Mouse (Mus musculus): ENCODE results near the gene Pkn1. TPM values are rescaled to one million over a fixed set of nuclear protein-coding genes. Genes with fewer than 3 reads are reported as not detected.

Gene Pkn1
- 31.6 TPM for polyA plus RNA-seq (2015; fragmentation: Illumina TruSeq; extraction: RNeasy Lipid Tissue Mini Kit (QIAGEN cat#74804); ENCODE audit: low read depth, low replicate concordance)

DNA sequence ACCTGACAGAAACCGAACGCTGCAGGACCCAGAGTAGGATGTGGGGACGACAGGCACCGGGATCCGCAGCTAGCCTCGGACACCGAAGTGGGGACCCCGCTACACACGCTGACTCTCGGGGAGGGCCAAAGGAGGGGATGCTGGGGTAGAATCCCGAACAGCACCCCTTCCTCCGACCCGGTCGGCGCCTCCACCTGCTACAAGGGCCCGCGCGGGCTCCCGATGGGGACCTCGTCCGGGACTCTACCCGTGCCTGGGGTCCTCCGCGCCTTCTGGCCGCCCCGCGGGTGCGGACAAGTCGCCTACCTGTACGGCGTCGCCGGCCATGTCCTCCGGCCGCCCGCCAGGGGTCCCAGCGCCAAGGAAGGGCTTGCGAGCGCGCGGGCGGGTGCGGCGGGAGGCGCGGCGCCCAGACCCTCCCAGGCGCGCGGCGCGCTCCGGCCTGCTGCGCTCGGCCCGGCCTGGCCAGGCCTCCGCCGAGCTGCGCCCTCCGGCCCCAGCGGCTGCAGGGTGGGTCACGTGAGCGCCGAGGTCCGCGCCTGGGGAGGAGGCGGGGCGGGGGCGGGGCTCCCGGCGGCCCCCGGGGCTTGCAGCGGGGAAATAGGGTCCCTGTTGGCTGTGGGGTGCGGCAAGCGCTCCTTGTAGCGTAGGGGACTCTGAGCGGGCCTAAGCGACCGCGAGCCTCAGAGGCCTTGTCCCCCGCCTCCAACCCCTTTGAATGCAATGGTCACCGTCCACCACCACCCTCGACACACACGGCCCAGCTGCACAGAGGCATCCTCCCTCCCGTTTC lies at the start of gene Pkn1:
Gene Pkn1, minus strand, starts transcription at position 519 of the 793 bp plus-strand sequence.

GRCm38 (mm10) chr8:83740976-83741741 lies 42.2 kb upstream of the Pkn1 start, which contains the start of gene Adgre5:
TSS of gene Adgre5 (minus strand) at chr8:83741326.

GRCm38 (mm10) chr8:83715031-83715690 lies 16.2 kb upstream of the Pkn1 start, which contains the start of gene Ddx39:
TSS of gene Ddx39 (plus strand) at chr8:83715177.

DNA sequence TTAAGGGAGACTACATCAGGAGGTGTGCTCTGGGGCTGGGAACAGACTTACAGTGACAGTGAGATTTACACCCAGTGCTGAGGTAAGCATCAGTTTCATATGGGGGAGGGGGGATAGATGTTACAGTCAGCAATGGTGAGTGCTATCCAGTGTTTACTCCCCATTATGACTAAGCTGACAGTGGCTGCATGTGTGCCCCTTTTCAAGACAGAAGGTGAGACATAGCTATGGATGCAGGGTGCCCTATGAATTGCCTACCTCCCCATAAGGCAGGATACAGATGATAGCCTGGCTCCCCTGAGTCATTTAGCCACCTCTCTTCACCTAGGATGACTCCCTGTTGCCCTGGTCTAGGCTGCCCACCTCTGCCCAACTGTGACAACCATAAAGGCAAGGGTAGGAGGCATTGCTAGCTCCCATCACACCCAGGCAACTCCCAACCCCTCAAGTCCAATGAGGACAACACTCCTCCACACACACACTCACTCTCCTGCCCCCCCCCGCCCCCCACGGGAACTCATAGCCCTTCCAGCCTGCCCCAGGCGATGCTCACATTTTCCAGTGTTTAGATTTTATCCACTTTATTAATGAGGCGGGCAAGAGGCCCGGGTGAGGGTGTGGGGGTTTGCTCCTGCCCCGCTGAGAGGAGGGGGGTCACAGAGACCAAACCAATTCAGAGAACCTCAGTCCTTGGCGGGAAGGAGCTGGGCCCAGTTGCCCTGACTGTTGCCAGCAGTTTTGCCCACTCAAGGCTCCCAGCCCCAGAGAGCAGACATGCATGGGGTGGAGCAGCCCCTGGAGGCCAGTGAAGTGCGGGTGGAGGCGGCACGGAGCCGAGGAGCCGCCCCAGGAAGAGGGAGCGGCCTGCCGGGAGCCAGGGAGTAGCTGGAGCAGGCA lies 32.8 kb downstream of the Pkn1 start, which contains the start of gene Ptger1:
Gene Ptger1, plus strand, starts transcription at position 710 of the 897 bp plus-strand sequence.

GRCm38 (mm10) chr8:83652030-83652743 lies 46.8 kb downstream of the Pkn1 start, which contains the start of gene Gipc1:
TSS of gene Gipc1 (plus strand) at chr8:83652677.

Other genes starting within 250 kb of the Pkn1 start
- 446 TPM for gene Scoc, start 240.8 kb downstream of the Pkn1 start, polyA plus RNA-seq (2015; fragmentation: Illumina TruSeq; extraction: RNeasy Lipid Tissue Mini Kit (QIAGEN cat#74804); ENCODE audit: low read depth, low replicate concordance)
- gene Olfr370, start 163.4 kb downstream of the Pkn1 start, polyA plus RNA-seq (2015; fragmentation: Illumina TruSeq; extraction: RNeasy Lipid Tissue Mini Kit (QIAGEN cat#74804); ENCODE audit: low read depth, low replicate concordance): not detected
- gene Ndufb7, start 132.5 kb downstream of the Pkn1 start, polyA plus RNA-seq (2015; fragmentation: Illumina TruSeq; extraction: RNeasy Lipid Tissue Mini Kit (QIAGEN cat#74804); ENCODE audit: low read depth, low replicate concordance): 307 TPM
- 635 TPM for gene Tecr, start 91.2 kb downstream of the Pkn1 start, polyA plus RNA-seq (2015; fragmentation: Illumina TruSeq; extraction: RNeasy Lipid Tissue Mini Kit (QIAGEN cat#74804); ENCODE audit: low read depth, low replicate concordance)
- 52.9 TPM for gene Dnajb1, start 91.0 kb downstream of the Pkn1 start, polyA plus RNA-seq (2015; fragmentation: Illumina TruSeq; extraction: RNeasy Lipid Tissue Mini Kit (QIAGEN cat#74804); ENCODE audit: low read depth, low replicate concordance)
- gene Gipc1, start 46.5 kb downstream of the Pkn1 start, polyA plus RNA-seq (2015; fragmentation: Illumina TruSeq; extraction: RNeasy Lipid Tissue Mini Kit (QIAGEN cat#74804); ENCODE audit: low read depth, low replicate concordance): 86.4 TPM
- gene Ptger1, start 32.5 kb downstream of the Pkn1 start, polyA plus RNA-seq (2015; fragmentation: Illumina TruSeq; extraction: RNeasy Lipid Tissue Mini Kit (QIAGEN cat#74804); ENCODE audit: low read depth, low replicate concordance): 1.3 TPM
- gene Ddx39, start 16.0 kb upstream of the Pkn1 start, polyA plus RNA-seq (2015; fragmentation: Illumina TruSeq; extraction: RNeasy Lipid Tissue Mini Kit (QIAGEN cat#74804); ENCODE audit: low read depth, low replicate concordance): 23.5 TPM
- gene Adgre5, start 42.1 kb upstream of the Pkn1 start, polyA plus RNA-seq (2015; fragmentation: Illumina TruSeq; extraction: RNeasy Lipid Tissue Mini Kit (QIAGEN cat#74804); ENCODE audit: low read depth, low replicate concordance): 9.7 TPM
- gene Adgrl1, start 200.9 kb upstream of the Pkn1 start, polyA plus RNA-seq (2015; fragmentation: Illumina TruSeq; extraction: RNeasy Lipid Tissue Mini Kit (QIAGEN cat#74804); ENCODE audit: low read depth, low replicate concordance): 144 TPM

All from brain, adult 10 weeks (tissue).